ENCODE assay signal across 8 mouse cellular contexts in genomic region chr14:104467133-104467965, GRCm38 (mm10). TPM values are rescaled to one million over a fixed set of nuclear protein-coding genes. Genes with fewer than 3 reads are reported as not detected.
DNase-seq lines count a peak whose midpoint lies in the region; ATAC-seq and TF ChIP-seq lines count a peak whose summit lies in the region.

No protein-coding gene starts in this region.

- H3K27me3 ChIP-seq in kidney, adult 2 months (replicated peaks; ENCODE audit: control insufficient read depth, insufficient read depth, low read length) = peaks cover 20% of the 10 kb centered on the region
- peaks cover 97% of the 10 kb centered on the region for H3K27me3 ChIP-seq in forebrain, embryonic 13.5 days
- H3K27me3 ChIP-seq in limb, embryonic 14.5 days (ENCODE audit: control insufficient read depth, insufficient read depth, low read length) = peaks cover 93% of the 10 kb centered on the region

- DNase-seq in kidney, adult 2 months = no peak
- no peak for DNase-seq in kidney, adult 18-20 months
- peak; percentile 26 for DNase-seq in MEL-GATA-1-ER (ENCODE audit: extremely low read depth, low read depth)
- no peak for DNase-seq in limb, embryonic 14.5 days (ENCODE audit: low spot score)
- DNase-seq in urinary bladder, adult 2 months (ENCODE audit: low spot score) = no peak
- no peak for DNase-seq in cerebellum, postnatal 25 days

- H3K4me2 ChIP-seq in forebrain, embryonic 13.5 days = peak overlapping the region; percentile 85
- peak overlapping the region; percentile 74 for H3K4me2 ChIP-seq in limb, embryonic 14.5 days (replicated peaks; ENCODE audit: low read depth, low read length, severe bottlenecking)

- H3K36me3 ChIP-seq in kidney, adult 2 months (ENCODE audit: control insufficient read depth, insufficient read depth, low read length) = no peaks in the 10 kb centered on the region
- H3K36me3 ChIP-seq in forebrain, embryonic 13.5 days (ENCODE audit: poor library complexity, severe bottlenecking) = no peaks in the 10 kb centered on the region
- no peaks in the 10 kb centered on the region for H3K36me3 ChIP-seq in limb, embryonic 14.5 days (ENCODE audit: control insufficient read depth, insufficient read depth, low read length)

- 2% methylated on average over 99 of the region's 101 CpGs for WGBS in kidney, adult 2 months
- WGBS in forebrain, embryonic 13.5 days = under 1% methylated on average over 74 of the region's 101 CpGs
- 2% methylated on average over 41 of the region's 101 CpGs for WGBS in limb, embryonic 14.5 days
- WGBS in olfactory bulb, adult 2 months = 3% methylated on average over 101 of the region's 101 CpGs

- H3K4me3 ChIP-seq in kidney, adult 2 months (ENCODE audit: insufficient read depth, low read depth, low read length) = peak overlapping the region; percentile 36
- peak overlapping the region; percentile 57 for H3K4me3 ChIP-seq in forebrain, embryonic 13.5 days
- H3K4me3 ChIP-seq in limb, embryonic 14.5 days (replicated peaks; ENCODE audit: low read length) = peak overlapping the region; percentile 45
- peak overlapping the region; percentile 36 for H3K4me3 ChIP-seq in olfactory bulb, adult 2 months (ENCODE audit: insufficient read depth, low read depth, low read length)

- H3K4me1 ChIP-seq in kidney, adult 2 months (ENCODE audit: control insufficient read depth, insufficient read depth, low read length) = peaks cover 3% of the 10 kb centered on the region; the same call in 1 of the 2 replicates
- H3K4me1 ChIP-seq in forebrain, embryonic 13.5 days = peaks cover 25% of the 10 kb centered on the region
- peaks cover 5% of the 10 kb centered on the region; the same call in 1 of the 2 replicates for H3K4me1 ChIP-seq in limb, embryonic 14.5 days (ENCODE audit: control insufficient read depth, insufficient read depth, low read length)
- H3K4me1 ChIP-seq in olfactory bulb, adult 2 months (ENCODE audit: control insufficient read depth, insufficient read depth, low read length) = peaks cover 20% of the 10 kb centered on the region

- TF ChIP-seq POLR2A in kidney, adult 2 months (IDR thresholded peaks at IDR 0.05; ENCODE audit: low read depth, low read length) = no peak
- no peak for TF ChIP-seq POLR2A in limb, embryonic 14.5 days (IDR thresholded peaks at IDR 0.05; ENCODE audit: borderline replicate concordance, extremely low read depth, insufficient read depth, insufficient read length)
- no peak for TF ChIP-seq POLR2A in olfactory bulb, adult 2 months (IDR thresholded peaks at IDR 0.05; ENCODE audit: insufficient read depth, low read depth, low read length)

- H3K9ac ChIP-seq in forebrain, embryonic 13.5 days = peak overlapping the region; percentile 58
- peak overlapping the region; percentile 12; the same call in 1 of the 2 replicates for H3K9ac ChIP-seq in limb, embryonic 14.5 days (ENCODE audit: low read depth, low read length, severe bottlenecking)

- peak; percentile 38 for ATAC-seq in forebrain, embryonic 13.5 days
- peak; percentile 61 for ATAC-seq in limb, embryonic 14.5 days (ENCODE audit: low FRiP score, low read depth)

- H3K27ac ChIP-seq in kidney, adult 2 months (ENCODE audit: insufficient read depth, low read depth, low read length) = no peak overlapping the region
- no peak overlapping the region for H3K27ac ChIP-seq in forebrain, embryonic 13.5 days
- no peak overlapping the region for H3K27ac ChIP-seq in limb, embryonic 14.5 days (replicated peaks; ENCODE audit: low read depth, low read length)
- H3K27ac ChIP-seq in olfactory bulb, adult 2 months (ENCODE audit: insufficient read depth, low read depth, low read length) = no peak overlapping the region

- H3K9me3 ChIP-seq in forebrain, embryonic 13.5 days (replicated peaks) = no peaks in the 10 kb centered on the region
- H3K9me3 ChIP-seq in limb, embryonic 14.5 days (ENCODE audit: control insufficient read depth, low read length) = no peaks in the 10 kb centered on the region

- TF ChIP-seq CTCF in kidney, adult 2 months (conservative IDR thresholded peaks at IDR 0.05; ENCODE audit: insufficient read depth, insufficient read length, low read depth, low read length) = no peak
- no peak for TF ChIP-seq CTCF in olfactory bulb, adult 2 months (IDR thresholded peaks at IDR 0.05; ENCODE audit: insufficient read depth, low read depth, low read length)

RNA-seq across cellular contexts. Expression of gene Pou4f1, which starts 0.5 kb away (rescaled TPM):
- 0.04 TPM in 1 of 2 replicates, not detected in the other for polyA plus RNA-seq in kidney, adult 2 months (2012; rRNA removed)
- polyA plus RNA-seq in forebrain, embryonic 13.5 days (2015; fragmentation: Nextera tagmentation; extraction: Ambion mirVana) = 2.7 and 5.6 TPM in 2 replicates
- polyA plus RNA-seq in limb, embryonic 14.5 days (2012; rRNA removed) = 0.22 and 0.29 TPM in 2 replicates
- polyA plus RNA-seq in limb, embryonic 14.5 days (2014; fragmentation: Nextera tagmentation; extraction: Ambion mirVana) = 0.17 and 0.48 TPM in 2 replicates
- polyA plus RNA-seq in olfactory bulb, adult 2 months (2012; ENCODE audit: insufficient read depth, insufficient read length, low replicate concordance, missing spikeins) = not detected in 2 replicates
- polyA plus RNA-seq in urinary bladder, adult 2 months (2012; rRNA removed) = 0.01 and 0.08 TPM in 2 replicates

RNA-seq across cellular contexts. Expression of gene Rnf219, which starts 55.1 kb away (rescaled TPM):
- 1.4 and 1.8 TPM in 2 replicates for polyA plus RNA-seq in kidney, adult 2 months (2012; rRNA removed)
- 35.4 and 38.9 TPM in 2 replicates for polyA plus RNA-seq in forebrain, embryonic 13.5 days (2015; fragmentation: Nextera tagmentation; extraction: Ambion mirVana)
- polyA plus RNA-seq in limb, embryonic 14.5 days (2012; rRNA removed) = 13.1 and 15.9 TPM in 2 replicates
- 26.7 and 28.6 TPM in 2 replicates for polyA plus RNA-seq in limb, embryonic 14.5 days (2014; fragmentation: Nextera tagmentation; extraction: Ambion mirVana)
- not detected in 2 replicates for polyA plus RNA-seq in olfactory bulb, adult 2 months (2012; ENCODE audit: insufficient read depth, insufficient read length, low replicate concordance, missing spikeins)
- polyA plus RNA-seq in urinary bladder, adult 2 months (2012; rRNA removed) = 5.8 and 5.9 TPM in 2 replicates
